Mouse (Mus musculus): ENCODE measurements around the gene Gyg. TPM values are rescaled to one million over a fixed set of nuclear protein-coding genes. Genes with fewer than 3 reads are reported as not detected.

Gyg gene
- total RNA-seq, 2 experiments from 2014 or later, result 64.1 to 190 TPM

GRCm38 (mm10) chr3:20132731-20133130 is 22.4 kb downstream of the Gyg start:
- ATAC-seq (ENCODE audit: poor library complexity, severe bottlenecking), result no peak

- no peak for ATAC-seq (ENCODE audit: poor library complexity, severe bottlenecking)
Measured at GRCm38 (mm10) chr3:20131350-20131720, 23.8 kb downstream of the Gyg start.

DNA sequence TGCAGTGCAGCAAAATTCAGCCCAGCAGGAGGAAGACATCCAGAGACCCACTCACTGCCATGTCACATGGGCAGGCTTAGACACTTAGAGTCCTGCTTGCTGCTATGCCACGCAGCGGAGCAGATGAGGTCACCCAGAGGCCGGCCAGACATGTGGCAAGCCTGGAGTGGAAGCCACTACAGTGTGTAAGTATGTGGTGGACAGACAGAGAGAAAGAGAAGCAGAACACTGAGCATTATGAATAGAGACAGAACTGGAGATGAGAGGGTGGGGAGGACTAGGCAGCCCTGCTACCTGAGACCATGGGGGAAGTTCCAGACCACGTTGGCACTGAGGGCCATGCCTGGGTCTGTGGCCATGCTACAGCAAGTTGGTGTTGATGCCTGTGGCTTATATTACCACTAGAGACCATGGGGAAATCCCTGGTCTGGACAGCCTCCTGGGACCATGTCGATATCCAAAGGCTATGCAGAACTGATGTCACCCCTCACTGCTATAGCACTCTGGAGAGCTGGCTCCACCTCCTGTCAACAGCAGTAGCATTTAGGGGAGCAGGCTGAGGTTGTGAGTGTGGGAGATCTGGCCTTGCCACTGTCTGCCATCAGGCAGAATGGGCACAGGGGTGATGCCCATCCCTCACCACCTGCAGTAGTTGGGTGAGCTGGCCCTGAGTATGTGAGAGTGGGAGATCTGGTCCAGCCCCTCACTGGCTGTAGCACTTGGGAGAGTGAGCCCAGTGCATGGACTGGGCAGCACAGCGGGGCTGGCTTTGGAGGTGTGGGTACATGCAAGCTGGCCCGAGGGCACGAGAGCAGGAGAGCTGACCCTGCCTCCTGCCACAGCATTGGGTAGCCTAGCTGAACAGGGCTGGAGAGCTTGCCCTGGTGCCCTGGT is 24.4 kb downstream of the Gyg start:
- ATAC-seq (ENCODE audit: poor library complexity, severe bottlenecking), result peak; percentile 37

GRCm38 (mm10) chr3:20129491-20129890 is 25.6 kb downstream of the Gyg start:
- peak; percentile 18; the same call in 1 of the 2 replicates for ATAC-seq (ENCODE audit: poor library complexity, severe bottlenecking)

GRCm38 (mm10) chr3:20127047-20127595 is 28.0 kb downstream of the Gyg start:
- ATAC-seq (ENCODE audit: poor library complexity, severe bottlenecking), result peak; percentile 28; the same call in 1 of the 2 replicates

DNA sequence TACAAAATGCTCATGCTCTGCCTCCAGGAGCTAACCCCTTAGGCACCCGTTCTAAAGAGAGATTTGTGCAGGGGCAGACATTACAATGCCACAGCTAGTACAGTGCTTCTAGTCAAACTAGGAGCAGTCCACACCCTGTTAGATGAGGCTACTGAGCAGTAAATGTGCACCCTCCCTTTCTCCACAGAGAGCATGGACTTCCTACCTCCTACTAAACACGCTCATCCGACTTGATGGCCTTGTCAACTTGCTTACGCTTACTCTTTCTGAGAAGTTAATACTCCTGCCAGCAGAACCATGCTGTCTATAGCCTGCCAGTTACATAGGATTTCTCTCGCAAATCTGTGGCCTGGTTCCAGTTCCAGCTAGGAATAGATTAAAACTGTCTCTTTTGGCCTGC is 29.5 kb downstream of the Gyg start:
- ATAC-seq (ENCODE audit: poor library complexity, severe bottlenecking), result no peak

DNA sequence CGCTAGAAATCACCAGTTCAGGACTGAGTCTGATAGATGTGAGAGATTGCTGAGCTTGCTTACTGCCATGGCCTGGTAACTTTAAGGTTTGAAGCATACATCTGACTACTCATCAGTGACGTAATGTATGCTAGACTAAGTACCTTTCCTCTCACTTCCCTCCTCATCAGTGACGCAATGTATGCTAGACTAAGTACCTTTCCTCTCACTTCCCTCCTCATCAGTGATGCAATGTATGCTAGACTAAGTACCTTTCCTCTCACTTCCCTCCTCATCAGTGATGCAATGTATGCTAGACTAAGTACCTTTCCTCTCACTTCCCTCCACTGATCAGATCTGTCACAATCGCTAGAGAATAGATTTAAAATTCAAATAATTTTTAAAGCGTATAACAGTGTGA is 33.5 kb downstream of the Gyg start:
- peak; percentile 100 for ATAC-seq (ENCODE audit: poor library complexity, severe bottlenecking)

DNA sequence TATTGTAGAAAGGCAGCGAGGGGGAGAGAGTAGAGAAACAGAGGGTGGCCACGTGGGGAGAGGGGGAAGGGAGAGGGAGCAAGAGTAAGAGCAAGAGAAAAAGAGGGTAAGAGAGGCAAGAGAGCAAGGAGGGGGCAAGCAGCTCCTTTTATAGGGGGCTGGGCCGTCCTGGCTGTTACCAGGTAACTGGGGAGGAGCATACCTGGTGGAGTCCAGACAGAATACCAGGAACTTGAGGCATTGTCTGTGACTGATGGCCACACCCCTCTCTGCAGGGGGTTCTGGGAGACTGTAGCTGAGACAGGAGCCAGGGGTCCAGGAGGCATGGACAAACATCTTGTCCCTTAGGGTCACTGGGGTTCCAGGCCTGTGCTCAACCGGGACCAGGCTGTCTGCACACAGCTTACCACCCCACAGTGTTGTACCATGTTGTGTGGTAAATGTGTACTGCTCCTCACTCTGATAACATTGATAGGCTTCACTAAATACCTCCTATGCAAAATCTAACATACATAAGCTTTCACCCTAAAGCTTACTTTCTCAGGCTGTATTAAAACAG is 35.4 kb downstream of the Gyg start:
- ATAC-seq (ENCODE audit: poor library complexity, severe bottlenecking), result no peak

- no peak for ATAC-seq (ENCODE audit: poor library complexity, severe bottlenecking)
Measured at GRCm38 (mm10) chr3:20119044-20119591, 36.0 kb downstream of the Gyg start.

- ATAC-seq (ENCODE audit: poor library complexity, severe bottlenecking), result no peak
Measured at GRCm38 (mm10) chr3:20111913-20112312, 43.2 kb downstream of the Gyg start.

- no peak for ATAC-seq (ENCODE audit: poor library complexity, severe bottlenecking)
Measured at GRCm38 (mm10) chr3:20108881-20109280, 46.2 kb downstream of the Gyg start.

- ATAC-seq (ENCODE audit: poor library complexity, severe bottlenecking), result peak; percentile 100
Measured at GRCm38 (mm10) chr3:20104776-20105175, 50.3 kb downstream of the Gyg start.

DNA sequence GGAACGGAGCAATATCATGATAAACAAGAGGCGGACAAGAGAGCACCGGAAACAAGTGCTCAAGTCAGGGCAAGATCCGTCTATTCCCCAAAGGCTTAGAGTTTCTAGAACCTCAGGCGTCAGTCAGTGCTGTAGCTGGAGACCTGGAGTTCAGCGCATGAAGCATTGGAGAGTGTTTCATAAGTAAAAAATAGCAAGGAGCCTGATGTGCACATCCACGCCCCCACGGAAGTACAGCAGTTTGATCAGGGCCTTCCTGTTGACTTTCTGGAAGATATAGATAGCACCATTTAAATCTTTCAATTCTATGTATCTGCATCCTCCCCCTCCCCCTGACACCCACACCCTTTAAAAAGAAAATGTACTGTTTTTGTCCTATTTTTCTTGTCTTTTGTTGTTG is 50.8 kb downstream of the Gyg start:
- ATAC-seq (ENCODE audit: poor library complexity, severe bottlenecking), result no peak

GRCm38 (mm10) chr3:20103830-20104229 is 51.3 kb downstream of the Gyg start:
- no peak for ATAC-seq (ENCODE audit: poor library complexity, severe bottlenecking)

DNA sequence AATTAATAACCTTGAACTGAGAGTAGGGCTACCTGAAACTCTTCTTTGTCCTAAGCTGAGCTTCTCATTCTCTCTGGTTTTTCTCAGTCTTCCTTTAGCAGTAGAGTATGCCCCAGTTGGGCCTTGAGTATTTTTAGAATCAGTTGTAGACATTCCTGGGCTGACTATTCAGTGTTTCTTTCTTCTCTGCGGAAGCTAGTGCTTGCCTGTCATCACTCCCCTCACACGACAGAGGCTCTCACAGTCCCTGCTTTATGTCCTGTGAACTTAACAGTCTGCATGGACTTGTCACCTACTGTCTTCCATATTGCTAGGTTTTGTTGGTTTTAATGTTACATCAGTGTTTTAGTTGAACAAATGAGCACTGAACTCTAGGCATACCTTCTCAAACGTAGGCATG is 73.0 kb downstream of the Gyg start:
- ATAC-seq (ENCODE audit: poor library complexity, severe bottlenecking), result no peak

DNA sequence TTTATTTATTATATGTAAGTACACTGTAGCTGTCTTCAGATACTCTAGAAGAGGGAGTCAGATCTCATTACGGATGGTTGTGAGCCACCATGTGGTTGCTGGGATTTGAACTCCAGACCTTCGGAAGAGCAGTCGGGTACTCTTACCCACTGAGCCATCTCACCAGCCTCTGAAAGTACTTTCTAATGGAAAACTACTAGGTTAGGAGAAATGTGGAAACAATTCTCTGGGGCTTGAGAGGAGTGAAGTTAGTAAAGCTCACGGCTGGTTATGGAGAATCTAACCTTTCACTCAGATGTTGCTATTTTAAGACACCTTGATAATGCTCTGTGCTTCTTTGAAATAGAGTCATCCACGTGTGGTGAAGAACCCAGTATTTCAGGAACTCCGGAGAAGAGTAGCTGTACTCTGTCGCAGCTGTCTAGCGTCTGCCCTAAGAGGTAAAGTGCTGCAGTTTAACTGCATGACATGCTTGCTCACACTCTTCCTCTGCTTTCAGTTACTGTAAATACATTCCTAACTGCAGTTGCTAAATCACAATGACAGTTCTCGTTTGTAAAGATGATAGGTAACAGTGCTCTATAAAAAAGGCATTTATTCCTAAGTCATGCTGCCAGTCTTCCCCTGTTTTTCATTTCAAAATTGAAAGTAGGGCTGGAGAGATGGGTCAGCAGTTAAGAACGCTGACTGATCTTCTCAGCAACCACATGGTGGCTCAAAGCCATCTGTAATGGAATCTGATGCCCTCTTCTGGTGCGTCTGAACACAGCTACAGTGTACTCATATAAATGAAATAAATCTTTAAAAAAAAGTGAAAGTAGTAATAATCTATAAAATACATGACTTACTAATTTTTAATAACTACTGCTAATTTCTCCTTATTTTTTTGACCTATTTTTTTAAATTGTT is 78.7 kb downstream of the Gyg start:
- ATAC-seq (ENCODE audit: poor library complexity, severe bottlenecking), result no peak

Other genes with a start within 250 kb of the Gyg start
- 1.0 and 3.0 TPM in 2 replicates for gene Cp, start 198.3 kb downstream of the Gyg start, total RNA-seq (2015)
- gene Cp, start 198.3 kb downstream of the Gyg start, total RNA-seq (2017), result 3.0 and 3.6 TPM in 2 replicates
- gene Hps3, start 120.0 kb downstream of the Gyg start, total RNA-seq (2015), result 109 and 112 TPM in 2 replicates
- 88.3 and 94.4 TPM in 2 replicates for gene Hps3, start 120.0 kb downstream of the Gyg start, total RNA-seq (2017)
- 57.8 and 70.3 TPM in 2 replicates for gene Hltf, start 97.5 kb downstream of the Gyg start, total RNA-seq (2015)
- gene Hltf, start 97.5 kb downstream of the Gyg start, total RNA-seq (2017), result 51.8 and 58.5 TPM in 2 replicates
- gene Cpa3, start 86.9 kb upstream of the Gyg start, total RNA-seq (2015), result 186 and 191 TPM in 2 replicates
- gene Cpa3, start 86.9 kb upstream of the Gyg start, total RNA-seq (2017), result 76.1 and 82.0 TPM in 2 replicates
- gene Cpb1, start 120.4 kb upstream of the Gyg start, total RNA-seq (2015), result not detected in 2 replicates
- gene Cpb1, start 120.4 kb upstream of the Gyg start, total RNA-seq (2017), result not detected in 2 replicates
- gene Agtr1b, start 211.9 kb upstream of the Gyg start, total RNA-seq (2015), result not detected in 2 replicates
- not detected in 2 replicates for gene Agtr1b, start 211.9 kb upstream of the Gyg start, total RNA-seq (2017)